Mouse (Mus musculus) 3134 (cell line): ENCODE results near the gene Pde4d.

Experiments used
- DNase-seq: peaks from one replicate; pipeline ENCODE4 v3.0.0-alpha.2; 2011; ENCODE audit warnings: low spot score; ENCODE audit not compliant: insufficient read length; ENCODE audit errors: extremely low read depth

Gene Pde4d

DNA sequence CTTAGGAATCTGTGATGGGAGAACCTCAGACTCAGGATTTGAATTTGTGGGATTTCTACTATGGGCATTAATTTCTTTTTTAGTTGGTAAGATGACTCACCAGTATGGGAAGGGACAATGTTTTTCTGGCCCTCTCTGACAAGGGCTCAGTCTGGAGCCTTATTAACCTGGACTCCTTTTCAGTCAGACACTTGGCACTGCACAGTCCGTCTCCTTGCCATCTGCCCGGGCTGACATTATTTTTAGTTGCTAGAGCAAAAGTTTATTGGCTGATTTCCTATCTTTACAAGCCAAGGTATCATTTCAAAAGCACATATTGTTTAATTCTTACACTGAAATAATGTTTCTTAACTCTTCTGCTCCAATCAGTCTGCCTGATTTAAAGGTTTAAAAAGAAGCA, 1258.6 kb downstream of the Pde4d start:
- no peak for DNase-seq

DNA sequence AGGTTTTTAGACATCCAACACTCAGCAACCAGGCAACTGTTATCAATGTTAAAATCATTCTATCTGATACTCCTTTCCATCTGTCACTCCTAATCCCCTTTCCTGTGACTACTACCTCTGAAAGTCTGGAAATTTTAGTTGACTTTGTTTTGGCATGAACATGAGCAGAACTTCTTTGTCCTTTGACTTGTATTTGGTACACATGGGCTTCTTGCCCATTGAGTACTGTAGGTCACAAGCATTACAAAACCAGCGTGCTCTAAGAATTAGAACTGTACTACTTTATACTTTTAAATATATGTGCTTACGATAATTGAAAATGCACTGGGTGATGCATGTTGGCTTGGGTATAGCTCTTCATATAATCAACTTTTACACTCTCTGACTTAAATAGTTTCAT, 1264.8 kb downstream of the Pde4d start:
- no peak for DNase-seq

DNA sequence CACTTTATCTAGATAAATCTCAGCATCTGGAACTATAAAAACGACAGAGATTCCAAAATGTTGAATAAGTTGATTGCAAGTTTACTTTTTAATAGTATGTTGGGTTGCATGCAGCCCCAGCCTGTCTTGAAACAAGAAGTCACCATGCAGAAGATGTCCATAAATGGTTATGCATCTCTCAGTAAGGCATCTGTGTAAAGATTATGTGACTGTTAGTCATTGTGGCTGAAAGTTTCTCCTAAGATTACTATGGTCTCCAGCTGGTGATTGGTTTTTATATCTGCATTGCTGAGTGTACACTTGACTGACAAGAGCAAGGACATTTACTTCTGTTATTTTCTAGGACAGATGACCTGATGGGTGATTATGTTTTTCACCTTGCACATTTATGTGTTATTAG, 1265.6 kb downstream of the Pde4d start:
- no peak for DNase-seq

DNA sequence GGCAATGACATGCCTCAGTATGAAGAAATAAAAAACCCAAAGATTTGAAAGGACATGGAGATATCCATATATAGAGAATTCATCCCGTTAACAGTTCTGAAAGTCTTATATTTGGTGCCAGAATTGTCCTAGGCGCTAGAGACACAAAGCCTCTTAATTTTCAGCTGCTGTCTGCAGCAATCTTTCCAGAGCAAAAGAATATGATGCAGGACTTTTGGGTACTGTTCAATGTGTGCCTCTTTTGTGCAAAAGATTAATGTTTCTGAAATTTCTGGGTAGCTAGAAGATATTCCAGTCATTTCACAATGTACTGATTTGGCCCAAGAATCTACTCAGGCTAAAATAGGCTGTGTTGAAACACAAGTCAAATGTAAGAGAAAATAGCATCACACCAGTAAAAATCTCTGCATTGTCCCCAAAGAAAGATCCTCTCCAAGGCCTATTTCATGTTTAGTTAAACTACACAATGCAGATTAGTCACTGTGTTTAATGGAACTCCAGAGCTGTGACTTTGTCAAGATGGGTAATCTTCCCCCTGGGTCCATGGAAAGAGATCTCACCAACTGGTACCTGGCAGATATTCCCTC, 1270.5 kb downstream of the Pde4d start:
- DNase-seq: no peak

DNA sequence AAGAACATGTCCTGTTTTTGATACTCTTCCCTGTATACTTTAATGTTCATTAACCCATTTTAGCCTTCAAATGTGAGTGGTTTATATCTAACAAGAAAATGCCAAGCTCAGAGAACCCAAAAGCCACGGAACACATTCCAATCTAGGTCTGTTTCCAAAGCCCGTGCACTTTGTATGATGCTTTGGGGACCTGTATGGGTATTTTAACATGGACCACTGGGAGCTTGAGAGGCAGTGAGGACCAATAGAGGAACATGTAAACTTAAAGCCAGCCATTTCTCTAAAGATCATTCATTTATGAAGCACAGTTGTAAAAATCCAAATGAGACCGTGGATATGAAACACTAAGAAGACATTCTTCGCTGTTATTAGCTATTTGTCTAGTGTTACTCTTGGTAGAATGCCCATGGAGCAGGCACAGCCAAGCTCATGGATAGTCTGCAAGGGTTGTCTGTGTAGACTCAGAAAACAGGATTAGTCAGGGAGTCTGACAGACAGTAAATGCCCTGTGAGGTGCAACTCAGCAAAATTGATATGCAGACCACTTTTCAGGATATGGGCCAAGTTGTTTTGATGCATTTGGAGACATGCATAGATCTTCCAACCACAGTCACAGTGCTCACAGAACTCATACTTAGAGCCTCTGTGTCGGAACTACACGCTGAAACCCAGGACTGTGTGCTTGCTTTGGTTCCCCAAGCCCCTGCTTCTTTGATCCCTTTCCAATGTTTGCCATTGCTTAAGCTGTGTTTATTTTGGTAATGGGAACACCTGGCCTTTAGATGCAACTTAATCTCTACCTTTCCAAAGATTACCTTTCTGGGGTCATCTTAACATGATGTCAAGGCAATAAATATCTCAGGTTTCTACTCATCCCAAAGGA, 1272.7 kb downstream of the Pde4d start:
- DNase-seq: no peak

DNA sequence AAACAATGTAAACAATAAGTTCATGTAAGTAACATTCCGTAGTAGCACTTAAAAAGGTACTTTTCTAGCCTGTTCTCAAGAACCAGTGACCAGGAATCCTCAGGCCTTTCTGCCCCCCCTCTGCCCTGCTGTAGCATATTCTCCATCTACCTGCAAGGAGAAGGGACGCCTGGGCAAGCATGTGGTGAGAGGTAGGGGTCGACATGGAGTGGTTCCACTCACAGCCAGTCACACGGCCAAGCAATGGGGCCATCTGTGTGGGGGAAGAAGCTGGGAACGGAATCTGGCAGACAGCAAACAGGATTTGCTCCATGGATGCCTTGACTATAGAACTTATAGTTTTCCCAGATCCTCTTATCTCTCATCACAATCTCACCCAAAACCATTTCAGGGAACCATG, 1277.6 kb downstream of the Pde4d start:
- no peak for DNase-seq

DNA sequence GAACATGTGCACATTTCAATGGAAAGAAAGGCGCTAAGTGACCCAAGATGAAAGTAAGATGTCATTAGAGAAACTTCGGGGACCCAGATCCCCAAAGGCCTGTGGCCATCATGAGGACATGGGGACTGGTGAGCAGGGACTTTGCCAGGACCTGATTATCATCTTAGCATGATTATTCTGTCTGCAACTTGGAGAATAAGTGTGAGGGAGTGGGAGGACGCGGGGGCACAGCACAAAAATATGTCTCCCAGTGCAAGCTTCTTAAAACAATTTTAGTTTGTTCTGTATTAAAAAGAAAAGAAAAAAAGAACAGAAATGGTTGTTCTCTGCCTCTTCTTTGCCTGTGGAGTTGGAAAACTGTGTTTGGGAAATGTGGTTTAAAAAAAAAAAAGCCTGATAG, 1279.9 kb downstream of the Pde4d start:
- no peak for DNase-seq

DNA sequence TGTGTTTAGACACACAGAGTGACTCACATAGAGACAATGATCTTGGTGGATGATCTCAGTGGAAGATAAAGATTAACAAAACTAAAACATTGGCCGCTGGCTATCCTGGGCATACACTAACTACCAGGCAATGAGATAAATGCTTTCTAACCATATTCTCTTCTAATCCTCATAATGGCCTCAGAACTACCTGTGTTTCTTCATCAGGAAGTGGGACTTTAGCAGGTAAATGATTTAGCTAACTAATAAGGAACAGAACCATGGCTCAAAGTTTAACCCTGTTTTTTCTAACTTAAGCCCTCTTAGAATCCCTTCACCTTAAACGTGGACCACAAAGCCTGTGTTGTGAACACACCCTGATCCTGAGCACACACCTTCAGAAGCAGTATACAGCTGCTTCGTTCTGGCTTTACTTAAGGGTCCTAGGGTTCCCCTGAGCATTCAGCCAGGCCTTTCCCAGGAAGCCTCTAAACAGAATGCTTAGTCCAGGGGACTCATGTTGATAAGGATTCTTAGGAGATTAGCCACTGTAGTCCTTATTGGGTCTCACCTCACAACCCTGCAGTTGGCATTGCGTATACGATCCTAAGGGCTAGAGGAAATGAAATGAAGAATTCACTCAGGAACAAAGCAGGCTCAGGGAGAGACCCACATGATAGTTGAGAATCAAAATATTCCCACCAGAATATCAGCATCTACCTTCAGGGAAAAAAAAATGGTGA, 1283.1 kb downstream of the Pde4d start:
- DNase-seq: no peak

DNA sequence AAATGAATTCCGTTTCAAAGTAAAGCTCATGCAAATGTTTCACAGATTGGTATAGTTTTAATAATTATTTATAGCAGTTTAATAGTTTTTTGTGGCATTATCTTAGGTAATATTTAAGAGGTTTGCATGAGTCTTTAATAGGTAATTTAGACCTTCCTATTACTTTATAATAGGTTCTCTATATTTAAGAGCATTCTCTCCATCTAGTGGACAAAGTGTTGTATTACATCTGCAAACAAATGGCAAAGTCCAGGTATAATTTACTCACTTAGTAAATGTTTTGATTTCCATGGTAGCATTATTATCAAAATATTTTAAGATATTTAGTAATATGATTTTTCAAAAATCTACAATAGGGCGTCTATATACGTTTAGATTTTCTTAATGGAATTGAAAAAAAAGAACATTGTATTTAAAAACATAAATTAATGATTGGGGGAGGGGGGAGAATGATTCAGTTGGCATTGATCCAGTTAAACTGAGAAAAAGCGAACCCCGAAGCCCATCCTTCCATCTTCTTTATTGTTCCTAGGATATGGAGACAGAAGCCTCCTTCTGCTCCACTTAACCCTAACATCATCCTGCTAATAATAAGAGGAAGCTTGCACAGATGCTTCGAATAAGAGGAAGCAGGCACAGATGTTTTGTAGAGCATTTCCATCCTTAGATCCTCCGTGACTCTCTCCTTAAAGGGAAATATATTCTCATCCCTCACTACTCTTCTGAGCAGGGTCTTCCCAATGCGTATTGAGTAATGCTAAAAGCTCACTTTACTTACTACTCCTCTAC, 1286.7 kb downstream of the Pde4d start:
- DNase-seq: no peak

DNA sequence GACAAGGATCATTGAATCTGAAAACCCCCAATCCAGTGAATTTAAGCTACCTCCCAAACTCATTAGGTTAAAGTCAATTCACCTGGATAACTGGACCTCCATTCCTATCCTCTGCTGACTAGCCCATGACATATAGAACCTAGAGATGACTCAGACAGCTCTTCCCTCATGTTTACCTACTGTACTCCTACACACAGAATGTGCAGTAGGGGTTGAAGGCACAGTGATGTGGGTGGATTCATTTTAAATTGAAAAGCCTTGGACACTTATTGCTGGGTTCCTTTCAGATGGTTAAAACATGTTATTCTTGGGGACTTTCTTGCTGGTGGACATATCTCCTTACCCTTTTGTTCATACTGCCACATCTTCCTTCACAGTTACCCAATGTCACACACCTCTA, 1296.7 kb downstream of the Pde4d start:
- DNase-seq: no peak

DNA sequence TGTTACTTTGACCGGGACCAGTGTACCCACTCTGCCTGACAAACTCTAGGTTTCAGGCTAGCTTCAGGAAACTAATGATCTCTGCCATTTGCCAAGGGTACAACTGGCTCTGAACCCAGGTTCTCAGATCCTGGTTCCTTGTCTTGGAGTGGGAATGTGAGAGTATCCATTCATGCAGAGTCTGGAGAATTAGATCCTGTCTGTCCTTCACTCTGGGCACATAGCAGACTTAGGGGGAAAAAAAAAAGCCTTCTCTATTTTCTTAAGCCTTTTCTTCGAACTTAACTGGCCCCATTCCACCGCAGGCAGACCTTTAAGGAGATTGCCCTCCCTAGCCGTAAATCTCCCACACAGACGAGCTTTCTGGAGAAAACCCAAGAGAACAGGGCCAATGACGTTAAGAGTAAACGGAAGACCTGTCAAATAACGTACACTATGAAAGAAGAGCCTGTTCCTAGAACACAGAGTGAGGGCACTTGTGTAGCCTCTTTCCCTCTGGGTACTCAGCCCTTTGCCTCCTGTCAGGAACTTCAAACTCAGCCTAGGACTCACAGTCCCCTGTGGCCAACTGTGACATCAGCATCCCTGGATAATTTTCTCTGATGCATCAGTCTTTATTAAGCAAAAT, 1302.6 kb downstream of the Pde4d start:
- DNase-seq: no peak

DNA sequence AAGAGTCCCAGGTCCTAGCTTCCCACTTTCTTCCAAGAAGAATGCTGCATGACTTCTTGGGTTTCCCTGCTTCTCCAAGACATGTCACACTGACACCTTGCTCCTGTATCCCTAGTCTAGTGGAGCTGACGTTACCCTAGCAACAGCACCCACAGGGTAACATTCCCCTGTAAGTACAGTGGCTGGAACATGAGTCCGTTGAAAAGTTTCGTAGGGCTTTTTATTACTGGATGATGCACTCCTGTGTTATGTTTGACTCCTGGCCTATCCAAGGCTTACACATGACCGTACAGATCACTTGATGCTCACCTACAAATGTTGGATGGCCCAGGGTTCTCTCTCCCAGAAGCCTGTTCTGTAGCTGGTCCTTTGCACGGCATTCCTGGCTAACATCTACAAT, 1307.1 kb downstream of the Pde4d start:
- DNase-seq: no peak

DNA sequence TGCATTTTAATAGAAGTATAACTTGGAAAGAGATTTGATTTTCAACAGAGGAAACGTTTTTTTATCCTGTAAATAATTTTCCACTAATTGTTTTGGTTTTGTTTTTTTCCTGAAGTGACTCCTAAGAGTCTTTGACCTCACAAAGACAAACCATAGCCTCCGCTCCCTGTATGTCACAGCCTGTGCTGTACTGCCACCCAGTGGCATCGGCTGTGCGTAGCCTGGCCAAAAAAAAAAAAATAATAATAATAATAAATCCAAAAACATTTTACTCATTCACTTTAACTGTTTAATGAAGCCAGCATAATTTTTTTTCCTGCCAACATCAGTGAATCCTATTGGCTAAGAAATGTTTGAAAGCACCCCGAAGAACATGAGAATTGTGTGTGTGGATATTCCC, 1309.5 kb downstream of the Pde4d start:
- DNase-seq: no peak

DNA sequence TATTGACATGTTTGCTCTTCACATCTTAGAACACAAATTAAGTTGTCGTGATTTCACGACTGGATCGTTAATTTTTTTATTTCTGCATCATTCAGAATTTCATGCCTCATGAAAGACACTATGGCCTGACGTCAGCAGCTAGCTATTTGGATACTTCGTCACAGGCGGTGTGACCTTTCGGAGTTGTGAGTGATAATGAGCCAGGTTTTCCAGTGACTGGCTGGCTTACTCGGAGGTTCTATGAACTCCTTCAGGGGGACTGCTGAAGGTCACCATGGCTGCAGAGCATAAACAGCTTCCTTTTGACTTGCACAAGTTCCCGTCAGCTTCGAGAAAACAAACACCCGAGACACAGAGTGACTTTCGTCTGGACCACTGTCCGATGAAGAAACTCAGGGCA, 1311.3 kb downstream of the Pde4d start:
- no peak for DNase-seq

DNA sequence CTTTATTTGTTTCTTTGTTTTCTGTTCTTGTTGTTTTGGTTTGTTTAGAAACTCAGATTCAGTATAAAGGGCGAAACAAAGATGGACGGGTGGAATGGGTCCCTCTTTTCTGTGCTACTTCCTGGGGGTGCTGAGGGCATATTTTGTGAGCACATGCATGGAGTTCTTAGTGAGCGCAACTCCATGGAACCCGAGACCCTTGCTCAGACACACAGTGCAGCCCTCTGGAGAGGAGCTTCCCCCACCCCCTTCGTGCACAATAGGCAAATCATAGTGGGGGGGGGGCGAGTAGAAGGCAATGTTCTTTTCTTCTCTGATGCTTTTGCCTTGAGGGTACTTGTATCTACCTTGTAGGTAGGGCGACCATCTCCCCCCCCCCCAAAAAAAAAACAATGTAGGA, 1325.0 kb downstream of the Pde4d start:
- DNase-seq: no peak

DNA sequence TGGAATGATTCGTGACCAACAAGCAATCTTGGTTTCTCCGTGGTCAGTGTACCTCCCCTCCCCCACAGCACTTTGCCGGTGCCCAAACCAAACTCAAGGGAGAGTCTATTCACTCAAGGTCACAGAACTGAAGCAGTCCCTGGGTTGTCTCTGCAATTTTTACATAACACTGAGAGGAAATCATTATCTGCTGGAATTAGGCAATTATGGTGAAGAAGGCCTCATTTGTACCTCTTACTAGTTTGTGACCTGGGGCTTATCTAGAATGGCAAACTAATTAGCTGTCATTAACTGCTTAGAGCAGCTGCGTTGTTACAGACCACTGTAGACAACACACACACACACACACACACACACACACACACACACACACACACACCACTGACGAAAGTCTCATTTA, 1325.4 kb downstream of the Pde4d start:
- no peak for DNase-seq

DNA sequence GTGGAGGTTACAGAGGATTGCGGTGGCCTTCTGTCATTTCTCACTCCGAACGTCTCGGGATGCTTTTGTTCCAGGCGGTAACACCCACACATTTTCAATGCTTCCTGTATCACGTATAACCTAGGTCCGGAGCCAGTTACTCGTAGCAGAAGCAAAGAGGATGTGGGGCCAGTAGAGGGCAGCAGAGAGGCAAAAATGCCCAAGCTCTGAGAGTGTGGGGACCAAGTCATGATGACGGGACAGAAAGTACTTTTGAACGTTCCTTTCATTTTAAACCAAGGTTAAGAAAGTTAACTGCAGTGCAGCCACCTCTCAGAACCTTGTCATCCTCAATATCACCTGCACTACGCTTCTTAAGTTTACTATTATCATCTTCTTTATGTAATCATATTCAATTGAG, 1326.4 kb downstream of the Pde4d start:
- peak; percentile 50 for DNase-seq

DNA sequence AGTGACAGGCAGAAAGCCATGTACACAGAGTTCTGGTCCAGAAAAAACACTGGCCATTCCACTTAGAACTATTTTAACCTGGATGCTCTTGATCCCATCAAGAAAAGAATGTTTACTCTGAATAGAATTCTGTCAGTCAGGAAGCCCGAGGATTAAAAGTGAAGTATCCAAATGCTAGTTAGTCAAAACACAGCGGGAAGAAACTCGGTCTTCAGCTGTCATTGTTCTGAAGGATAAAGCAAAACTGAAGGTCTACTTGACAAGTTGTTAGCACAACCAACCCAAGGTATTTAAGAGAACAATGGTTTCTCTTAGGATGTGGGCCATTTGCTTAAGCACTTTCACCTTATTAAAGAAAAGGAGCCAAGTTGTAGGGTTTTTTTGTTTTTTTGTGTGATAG, 1327.2 kb downstream of the Pde4d start:
- no peak for DNase-seq

DNA sequence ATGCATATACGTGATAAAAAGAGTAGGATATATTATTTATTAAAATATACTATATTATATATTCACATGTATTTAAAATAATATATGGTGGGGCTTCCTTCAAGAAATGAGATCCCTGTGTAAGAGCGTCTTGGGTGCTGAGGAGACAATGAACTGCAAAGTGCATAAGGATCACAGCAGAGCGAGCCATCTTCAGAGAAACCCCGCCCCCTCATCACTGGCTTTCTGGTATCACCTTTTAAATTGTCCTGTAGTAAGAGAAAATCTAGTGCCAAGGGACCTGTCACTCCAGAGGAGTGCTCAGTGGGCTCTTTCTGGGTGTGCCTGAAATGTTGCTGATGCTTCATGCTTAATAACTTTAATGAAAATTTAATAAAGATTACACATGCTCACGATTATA, 1327.7 kb downstream of the Pde4d start:
- no peak for DNase-seq

DNA sequence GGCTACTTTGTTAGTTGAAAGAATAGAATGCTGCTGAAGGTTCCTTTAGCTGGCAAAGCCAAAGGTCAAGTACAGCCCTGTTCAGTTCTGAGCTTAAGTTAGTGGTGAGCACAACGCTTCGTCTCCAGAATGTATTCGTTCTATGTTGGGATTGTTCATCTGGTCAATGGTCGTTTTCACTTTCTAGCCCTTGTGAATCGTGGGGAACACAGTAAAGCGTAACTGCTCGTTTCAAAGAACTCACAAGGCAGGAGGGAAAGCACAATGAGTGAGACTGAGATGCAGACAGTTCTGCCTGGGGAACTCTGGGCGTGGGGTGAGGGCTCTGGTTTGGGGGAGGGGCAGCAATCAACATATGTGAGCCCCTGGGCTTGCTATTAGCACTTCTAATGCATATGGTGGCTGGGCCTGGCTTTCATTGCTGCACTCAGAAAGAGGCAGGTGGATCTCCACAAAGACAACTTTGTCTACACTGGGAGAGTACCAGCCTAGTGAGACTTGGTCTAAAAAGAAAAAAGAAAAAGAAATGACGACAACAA, 1328.6 kb downstream of the Pde4d start:
- DNase-seq: no peak
